Mouse (Mus musculus): ENCODE measurements at regions not wholly inside any gene's neighbourhood (a gene's known extent, or its start where the extent isn't known, plus 50 kb on each side); places are given as distances from the start of the nearest gene placed in this dataset.

- DNase-seq (ENCODE audit: low spot score): no peak
These were observed 120.2 kb upstream of the Xylt1 start for GRCm38 (mm10) chr7:117260596-117260995.

- no peak for DNase-seq (ENCODE audit: low spot score)
These were observed 117.7 kb upstream of the Xylt1 start for GRCm38 (mm10) chr7:117263126-117263525.

GRCm38 (mm10) chr7:117264341-117264740 is 116.4 kb upstream of the Xylt1 start:
- DNase-seq (ENCODE audit: low spot score): no peak

- no peak for DNase-seq (ENCODE audit: low spot score)
These were observed 112.7 kb upstream of the Xylt1 start for GRCm38 (mm10) chr7:117268096-117268495.

GRCm38 (mm10) chr7:117269263-117269897 is 111.4 kb upstream of the Xylt1 start:
- DNase-seq (ENCODE audit: low spot score): no peak

- no peak for DNase-seq (ENCODE audit: low spot score)
These were observed 102.3 kb upstream of the Xylt1 start for GRCm38 (mm10) chr7:117278388-117278961.

- DNase-seq (ENCODE audit: low spot score): no peak
These were observed 98.6 kb upstream of the Xylt1 start for GRCm38 (mm10) chr7:117282194-117282593.

- DNase-seq (ENCODE audit: low spot score): no peak
These were observed 95.6 kb upstream of the Xylt1 start for GRCm38 (mm10) chr7:117285206-117285605.

GRCm38 (mm10) chr7:117285985-117286384 is 94.8 kb upstream of the Xylt1 start:
- DNase-seq (ENCODE audit: low spot score): no peak

- DNase-seq (ENCODE audit: low spot score): no peak
These were observed 77.1 kb upstream of the Xylt1 start for GRCm38 (mm10) chr7:117303705-117304104.

GRCm38 (mm10) chr7:117310586-117311200 is 70.1 kb upstream of the Xylt1 start:
- DNase-seq (ENCODE audit: low spot score): no peak

- no peak for DNase-seq (ENCODE audit: low spot score)
These were observed 69.5 kb upstream of the Xylt1 start for GRCm38 (mm10) chr7:117311316-117311715.

GRCm38 (mm10) chr7:117316126-117316805 is 64.5 kb upstream of the Xylt1 start:
- no peak for DNase-seq (ENCODE audit: low spot score)

GRCm38 (mm10) chr7:117317362-117317761 is 63.4 kb upstream of the Xylt1 start:
- DNase-seq (ENCODE audit: low spot score): no peak

- no peak for DNase-seq (ENCODE audit: low spot score)
These were observed 60.2 kb upstream of the Xylt1 start for GRCm38 (mm10) chr7:117320552-117320951.
